Mouse (Mus musculus) neural tube, embryonic 15.5 days (tissue): ENCODE results near the gene Slc15a2. TPM values are rescaled to one million over a fixed set of nuclear protein-coding genes. Genes with fewer than 3 reads are reported as not detected.

Experiments
- ATAC-seq: fragments of 200-750 bp; cut with Nextera tagmentation; 2 replicates; pipeline ENCODE4 v1.8.0; 2017; ENCODE audit warnings: mild to moderate bottlenecking, moderate TSS enrichment, moderate library complexity; ENCODE audit not compliant: low FRiP score
- H3K27ac ChIP-seq: fragments of 300-500 bp; sonication (generic); replicated peaks from 2 replicates; pipeline ENCODE4 v1.5.1; 2015; ENCODE audit warnings: mild to moderate bottlenecking, inconsistent platforms
- H3K27me3 ChIP-seq: fragments of 300-500 bp; sonication (generic); replicated peaks from 2 replicates; pipeline ENCODE4 v1.6.1; 2015; ENCODE audit warnings: inconsistent platforms
- H3K36me3 ChIP-seq: fragments of 300-500 bp; sonication (generic); 2 replicates; pipeline ENCODE4 v1.6.1; 2015; ENCODE audit warnings: inconsistent platforms
- H3K4me1 ChIP-seq: fragments of 300-500 bp; sonication (generic); 2 replicates; pipeline ENCODE4 v1.6.1; 2015; ENCODE audit warnings: inconsistent platforms
- H3K4me2 ChIP-seq: fragments of 300-500 bp; sonication (generic); 2 replicates; pipeline ENCODE4 v1.6.1; 2015; ENCODE audit warnings: inconsistent platforms, mild to moderate bottlenecking, moderate library complexity
- H3K4me3 ChIP-seq: fragments of 300-500 bp; sonication (generic); replicated peaks from 2 replicates; pipeline ENCODE4 v1.5.1; 2015; ENCODE audit warnings: mild to moderate bottlenecking, inconsistent platforms
- H3K9ac ChIP-seq: fragments of 300-500 bp; sonication (generic); replicated peaks from 2 replicates; pipeline ENCODE4 v1.6.1; 2015; ENCODE audit warnings: mild to moderate bottlenecking, inconsistent platforms
- H3K9me3 ChIP-seq: fragments of 300-500 bp; sonication (generic); replicated peaks from 2 replicates; pipeline ENCODE4 v1.6.1; 2016; ENCODE audit warnings: inconsistent platforms
- WGBS: fragments of 180-500 bp; shearing (Covaris S2); methylation state at CpG from one replicate; pipeline ENCODE4 v1.1.7; 2015; ENCODE audit warnings: mixed read lengths; 5-methylcytosine and 5-hydroxymethylcytosine counted together
- polyA plus RNA-seq: library from polyadenylated mRNA; unstranded; fragments of >200 nt; fragmentation: Nextera tagmentation; extraction: Ambion mirVana; gene quantifications from 2 replicates; pipeline ENCODE4 v1.2.1, GENCODE M21; 2015

Gene Slc15a2
- polyA plus RNA-seq, 1 experiment from 2014 or later, result 15.3 TPM

GRCm38 (mm10) chr16:36802361-36802760, 17.6 kb upstream of the Slc15a2 start:
- no peaks in the 10 kb centered on the region for H3K9me3 ChIP-seq
- no peaks in the 10 kb centered on the region for H3K36me3 ChIP-seq
- H3K27me3 ChIP-seq, result no peaks in the 10 kb centered on the region
- H3K4me1 ChIP-seq, result no peaks in the 10 kb centered on the region
- no peak for ATAC-seq
- WGBS, result 91% methylated on average over 3 of the region's 3 CpGs
- H3K27ac ChIP-seq, result no peak overlapping the region
- H3K4me3 ChIP-seq, result no peak overlapping the region
- H3K9ac ChIP-seq, result no peak overlapping the region
- H3K4me2 ChIP-seq, result no peak overlapping the region

DNA sequence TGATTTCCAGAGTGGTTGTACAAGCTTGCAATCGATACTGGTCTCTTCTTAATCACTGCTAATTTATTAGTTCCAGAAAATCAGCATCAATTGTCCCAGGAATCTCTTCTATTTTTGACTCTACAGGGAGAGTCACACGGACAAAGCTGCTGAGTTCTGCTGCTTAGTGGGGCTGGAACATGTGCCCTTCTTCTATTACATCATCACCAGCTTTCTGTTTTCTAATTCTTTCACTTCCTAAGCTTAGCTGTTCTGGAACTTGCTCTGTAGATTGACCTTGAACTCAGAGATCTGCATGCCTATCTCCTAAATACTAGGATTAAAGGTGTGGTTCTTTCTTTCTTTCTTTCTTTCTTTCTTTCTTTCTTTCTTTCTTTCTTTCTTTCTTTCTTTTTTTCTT, 13.6 kb upstream of the Slc15a2 start:
- H3K27ac ChIP-seq, result no peak overlapping the region
- no peak overlapping the region for H3K9ac ChIP-seq
- ATAC-seq, result no peak
- no peaks in the 10 kb centered on the region for H3K4me1 ChIP-seq
- 83% methylated on average over 2 of the region's 2 CpGs for WGBS
- H3K4me2 ChIP-seq, result no peak overlapping the region
- H3K9me3 ChIP-seq, result no peaks in the 10 kb centered on the region
- H3K4me3 ChIP-seq, result no peak overlapping the region
- H3K36me3 ChIP-seq, result no peaks in the 10 kb centered on the region
- no peaks in the 10 kb centered on the region for H3K27me3 ChIP-seq

DNA sequence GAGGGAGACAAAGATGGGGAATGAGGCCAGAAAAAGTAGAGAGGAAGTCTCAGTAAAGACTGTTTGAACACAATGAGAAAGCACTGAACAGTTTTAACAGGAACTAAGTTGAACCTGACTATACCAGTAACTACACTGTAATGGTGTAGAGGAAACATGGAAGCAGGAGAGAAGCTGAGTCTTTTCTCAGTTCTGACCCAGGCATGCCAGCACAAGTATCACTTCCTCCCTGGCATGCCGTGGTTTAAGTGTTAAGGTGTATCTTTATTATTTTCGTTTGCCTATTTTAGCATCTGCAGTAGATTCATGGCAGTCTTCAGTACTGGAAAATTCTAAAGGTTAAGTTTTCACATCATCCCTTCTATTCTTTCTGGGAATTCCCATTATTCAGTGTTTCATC, 10.2 kb upstream of the Slc15a2 start:
- no peak for ATAC-seq
- WGBS, result 79% methylated on average over 2 of the region's 2 CpGs
- H3K4me2 ChIP-seq, result no peak overlapping the region
- no peak overlapping the region for H3K27ac ChIP-seq
- H3K9ac ChIP-seq, result no peak overlapping the region
- H3K4me3 ChIP-seq, result no peak overlapping the region
- H3K36me3 ChIP-seq, result no peaks in the 10 kb centered on the region
- H3K4me1 ChIP-seq, result no peaks in the 10 kb centered on the region
- no peaks in the 10 kb centered on the region for H3K27me3 ChIP-seq
- H3K9me3 ChIP-seq, result no peaks in the 10 kb centered on the region

- Histone ChIP-seq H3K9me3 (no peaks in the 10 kb centered on the region), H3K4me1 (no peaks in the 10 kb centered on the region), H3K27ac (no peak overlapping the region), H3K36me3 (no peaks in the 10 kb centered on the region), H3K4me3 (no peak overlapping the region), H3K27me3 (no peaks in the 10 kb centered on the region), H3K4me2 (no peak overlapping the region), H3K9ac (no peak overlapping the region)
- WGBS, result 88% methylated on average over 4 of the region's 4 CpGs
- no peak for ATAC-seq
These were observed 5.4 kb upstream of the Slc15a2 start for GRCm38 (mm10) chr16:36790166-36790565.

DNA sequence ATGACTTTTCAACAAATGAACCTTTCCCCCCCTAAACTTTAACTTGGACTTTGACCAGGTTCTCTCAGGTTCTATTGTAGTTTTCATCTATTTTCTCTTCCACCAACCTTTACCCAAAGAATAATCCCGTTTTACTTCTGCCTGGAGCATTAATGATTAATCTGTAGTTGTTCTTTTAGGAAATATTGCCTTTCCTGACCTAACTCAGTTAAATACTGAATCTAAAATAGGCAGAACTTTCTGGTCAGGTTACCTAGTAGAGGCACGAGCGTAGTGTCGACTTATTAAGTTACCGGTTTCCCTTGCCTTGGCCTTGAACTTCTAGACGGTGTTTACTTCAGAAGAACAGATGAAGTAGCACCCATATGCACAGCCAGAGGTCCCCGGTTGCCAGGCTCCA, 1.7 kb upstream of the Slc15a2 start:
- Histone ChIP-seq H3K4me1 (no peaks in the 10 kb centered on the region), H3K4me2 (no peak overlapping the region), H3K9ac (no peak overlapping the region), H3K9me3 (no peaks in the 10 kb centered on the region), H3K4me3 (no peak overlapping the region), H3K27me3 (no peaks in the 10 kb centered on the region), H3K27ac (no peak overlapping the region), H3K36me3 (no peaks in the 10 kb centered on the region)
- WGBS, result 89% methylated on average over 7 of the region's 7 CpGs
- ATAC-seq, result no peak

DNA sequence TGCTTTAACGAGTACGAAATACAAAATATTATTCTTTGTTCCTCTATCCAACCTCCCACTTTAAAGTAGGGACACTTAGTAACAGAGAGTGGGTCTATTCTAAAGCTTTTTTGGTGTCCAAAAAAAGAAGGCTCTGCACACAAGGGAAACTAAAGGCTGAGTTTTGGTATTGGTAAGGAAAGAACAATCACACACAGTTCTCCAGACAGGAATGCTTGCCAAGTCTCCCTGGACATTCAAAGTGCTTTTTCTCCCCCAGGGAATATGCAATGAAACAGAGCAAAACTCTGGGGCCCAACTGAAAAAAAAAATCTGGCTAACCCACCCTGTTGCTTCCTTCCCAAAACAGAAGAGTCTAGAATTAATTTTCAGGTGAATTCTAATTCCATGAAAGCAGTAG, 616 bp downstream of the Slc15a2 start:
- ATAC-seq, result no peak; the same call in 1 of the 2 replicates
- peak overlapping the region; percentile 14; the same call in 1 of the 2 replicates for H3K4me3 ChIP-seq
- H3K27ac ChIP-seq, result peak overlapping the region; percentile 67
- peak overlapping the region; percentile 17; the same call in 1 of the 2 replicates for H3K4me2 ChIP-seq
- no peaks in the 10 kb centered on the region for H3K36me3 ChIP-seq
- H3K9ac ChIP-seq, result no peak overlapping the region
- no peaks in the 10 kb centered on the region for H3K4me1 ChIP-seq
- 78% methylated on average over 2 of the region's 2 CpGs for WGBS
- no peaks in the 10 kb centered on the region for H3K27me3 ChIP-seq
- H3K9me3 ChIP-seq, result no peaks in the 10 kb centered on the region

DNA sequence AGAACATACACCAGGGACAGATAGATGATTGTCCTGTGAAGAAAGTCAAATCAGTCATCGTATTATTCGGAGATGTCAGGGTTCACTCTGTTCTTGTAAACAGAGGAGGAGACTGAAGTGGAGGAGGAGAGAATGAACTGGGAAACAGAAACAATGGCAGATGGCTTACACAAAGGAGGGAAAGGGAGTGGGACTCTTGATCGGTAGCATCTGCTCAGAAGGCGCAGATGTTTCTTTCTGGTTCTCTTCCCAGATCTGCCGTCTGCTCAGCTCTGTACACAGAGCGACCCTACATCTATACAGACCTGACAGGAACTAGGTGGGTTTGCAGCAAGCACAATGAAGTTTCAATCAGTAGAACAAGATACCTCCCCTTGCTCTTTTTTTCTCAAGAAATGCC, 9.1 kb downstream of the Slc15a2 start:
- no peak overlapping the region for H3K9ac ChIP-seq
- H3K4me1 ChIP-seq, result no peaks in the 10 kb centered on the region
- H3K4me3 ChIP-seq, result no peak overlapping the region
- H3K27ac ChIP-seq, result no peak overlapping the region
- H3K36me3 ChIP-seq, result no peaks in the 10 kb centered on the region
- H3K4me2 ChIP-seq, result no peak overlapping the region
- no peak for ATAC-seq
- 69% methylated on average over 6 of the region's 6 CpGs for WGBS
- H3K27me3 ChIP-seq, result no peaks in the 10 kb centered on the region
- H3K9me3 ChIP-seq, result no peaks in the 10 kb centered on the region

- no peaks in the 10 kb centered on the region for H3K27me3 ChIP-seq
- H3K9ac ChIP-seq, result no peak overlapping the region
- H3K36me3 ChIP-seq, result no peaks in the 10 kb centered on the region
- no peaks in the 10 kb centered on the region for H3K4me1 ChIP-seq
- H3K4me3 ChIP-seq, result no peak overlapping the region
- no peaks in the 10 kb centered on the region for H3K9me3 ChIP-seq
- ATAC-seq, result no peak
- H3K4me2 ChIP-seq, result no peak overlapping the region
- 93% methylated on average over 5 of the region's 5 CpGs for WGBS
- no peak overlapping the region for H3K27ac ChIP-seq
These were observed 11.8 kb downstream of the Slc15a2 start for GRCm38 (mm10) chr16:36772996-36773395.

DNA sequence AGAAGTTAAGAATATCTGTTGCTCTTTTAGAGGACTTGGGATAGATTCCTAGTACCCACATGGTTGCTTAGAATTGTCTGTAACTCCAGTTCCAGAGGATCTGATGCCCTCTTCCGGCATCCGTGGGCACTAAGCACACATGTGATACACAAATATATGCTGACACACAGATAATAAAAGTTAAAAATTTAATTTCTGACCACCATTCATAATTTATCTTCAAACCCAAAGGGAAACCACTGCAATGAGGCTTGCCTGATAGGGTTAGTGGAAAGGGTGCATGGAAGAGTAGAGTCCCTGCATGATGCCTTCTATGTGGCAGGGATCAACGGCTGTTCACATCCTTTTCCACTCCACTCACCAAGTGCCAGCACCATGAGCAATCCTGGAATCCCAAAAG, 13.1 kb downstream of the Slc15a2 start:
- H3K4me1 ChIP-seq, result no peaks in the 10 kb centered on the region
- no peaks in the 10 kb centered on the region for H3K27me3 ChIP-seq
- H3K4me2 ChIP-seq, result no peak overlapping the region
- H3K9ac ChIP-seq, result no peak overlapping the region
- H3K27ac ChIP-seq, result no peak overlapping the region
- no peaks in the 10 kb centered on the region for H3K9me3 ChIP-seq
- H3K4me3 ChIP-seq, result no peak overlapping the region
- ATAC-seq, result no peak
- WGBS, result 91% methylated on average over 3 of the region's 3 CpGs
- H3K36me3 ChIP-seq, result no peaks in the 10 kb centered on the region

- Histone ChIP-seq H3K4me2 (no peak overlapping the region), H3K9me3 (no peaks in the 10 kb centered on the region), H3K27me3 (no peaks in the 10 kb centered on the region), H3K4me1 (no peaks in the 10 kb centered on the region), H3K4me3 (no peak overlapping the region), H3K9ac (no peak overlapping the region), H3K36me3 (no peaks in the 10 kb centered on the region), H3K27ac (no peak overlapping the region)
- 89% methylated on average over 2 of the region's 2 CpGs for WGBS
- ATAC-seq, result no peak
These were observed 13.5 kb downstream of the Slc15a2 start for GRCm38 (mm10) chr16:36771244-36771643.

- 62% methylated on average over 4 of the region's 4 CpGs for WGBS
- H3K4me2 ChIP-seq, result no peak overlapping the region
These were observed 13.9 kb downstream of the Slc15a2 start for GRCm38 (mm10) chr16:36770830-36771229.

GRCm38 (mm10) chr16:36770191-36770771, 14.5 kb downstream of the Slc15a2 start:
- Histone ChIP-seq H3K9ac (no peak overlapping the region), H3K27ac (no peak overlapping the region), H3K27me3 (no peaks in the 10 kb centered on the region), H3K4me2 (no peak overlapping the region), H3K4me3 (no peak overlapping the region), H3K9me3 (no peaks in the 10 kb centered on the region), H3K36me3 (no peaks in the 10 kb centered on the region), H3K4me1 (no peaks in the 10 kb centered on the region)
- WGBS, result 86% methylated on average over 9 of the region's 13 CpGs
- ATAC-seq, result peak; percentile 55; the same call in 1 of the 2 replicates

More at GRCm38 (mm10) chr16:36770830-36771229, 13.9 kb downstream of the Slc15a2 start:
- Histone ChIP-seq H3K4me1 (no peaks in the 10 kb centered on the region), H3K9me3 (no peaks in the 10 kb centered on the region), H3K9ac (no peak overlapping the region), H3K4me3 (no peak overlapping the region), H3K36me3 (no peaks in the 10 kb centered on the region), H3K27me3 (no peaks in the 10 kb centered on the region), H3K27ac (no peak overlapping the region)
- ATAC-seq, result peak; percentile 81; the same call in 1 of the 2 replicates
